8 mouse cellular contexts compared by ENCODE assay signal in the genomic region with DNA sequence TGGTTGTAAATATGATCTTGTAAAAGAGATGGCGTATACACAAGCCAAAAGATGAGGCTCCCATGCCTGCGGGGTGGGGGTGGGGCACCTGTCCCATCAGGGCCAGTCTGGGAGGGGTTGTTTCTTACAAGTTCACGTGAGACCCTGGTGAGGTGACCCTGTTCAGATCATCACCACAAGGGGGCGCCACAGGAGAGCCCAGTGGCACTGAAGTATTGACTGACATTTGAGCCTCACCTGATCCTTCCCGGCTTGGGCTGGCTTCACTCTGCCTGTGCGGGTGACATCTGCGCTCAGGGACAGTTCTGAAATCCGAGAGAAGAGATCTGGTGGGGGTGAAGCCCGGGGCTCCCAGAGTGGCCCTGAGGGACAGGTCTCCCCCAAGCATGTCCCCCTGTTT. TPM values are rescaled to one million over a fixed set of nuclear protein-coding genes. Genes with fewer than 3 reads are reported as not detected.
DNase-seq lines count a peak whose midpoint lies in the region; ATAC-seq lines count a peak whose summit lies in the region.

No protein-coding gene starts in this region.

- peak; percentile 78 for DNase-seq in CD4-positive, CD25-positive, alpha-beta regulatory T cell, adult 2 months (ENCODE audit: low read depth, low spot score)
- peak; percentile 60 for DNase-seq in midbrain, embryonic 14.5 days
- peak; percentile 41 to 43 for DNase-seq in cerebellum, postnatal 36 days
- DNase-seq in induced T-regulatory cell, adult 2 months (ENCODE audit: low read depth), result peak; percentile 74
- DNase-seq in lung, postnatal 25 days (ENCODE audit: low spot score), result peak; percentile 58
- peak; percentile 57 to 60 for DNase-seq in thymus, adult 18-20 months

- 14% methylated on average over 9 of the region's 9 CpGs for WGBS in midbrain, embryonic 14.5 days
- WGBS in midbrain, embryonic 13.5 days, result 18% methylated on average over 9 of the region's 9 CpGs

- no peak overlapping the region for H3K4me3 ChIP-seq in midbrain, embryonic 14.5 days (replicated peaks; ENCODE audit: low read depth, low read length)
- no peak overlapping the region for H3K4me3 ChIP-seq in midbrain, embryonic 13.5 days (replicated peaks)

- ATAC-seq in CD4-positive, CD25-positive, alpha-beta regulatory T cell, adult 4 months, result no peak
- no peak for ATAC-seq in midbrain, embryonic 14.5 days (ENCODE audit: low FRiP score, low TSS enrichment)
- no peak for ATAC-seq in midbrain, embryonic 13.5 days

- H3K9ac ChIP-seq in midbrain, embryonic 14.5 days (replicated peaks; ENCODE audit: low read length), result no peak overlapping the region
- H3K9ac ChIP-seq in midbrain, embryonic 13.5 days (replicated peaks), result no peak overlapping the region

- no peak overlapping the region for H3K27ac ChIP-seq in midbrain, embryonic 14.5 days (replicated peaks; ENCODE audit: low read depth, low read length)
- no peak overlapping the region for H3K27ac ChIP-seq in midbrain, embryonic 13.5 days

- H3K27me3 ChIP-seq in midbrain, embryonic 14.5 days (ENCODE audit: control insufficient read depth, insufficient read depth, low read length), result no peaks in the 10 kb centered on the region
- no peaks in the 10 kb centered on the region for H3K27me3 ChIP-seq in midbrain, embryonic 13.5 days

- 0 out of 2 replicates have a peak, but pooled peaks cover 2% of the 10 kb centered on the region for H3K4me1 ChIP-seq in midbrain, embryonic 14.5 days (ENCODE audit: control insufficient read depth, insufficient read depth, low read length)
- peaks cover 2% of the 10 kb centered on the region for H3K4me1 ChIP-seq in midbrain, embryonic 13.5 days (replicated peaks)

- no peaks in the 10 kb centered on the region for H3K9me3 ChIP-seq in midbrain, embryonic 14.5 days (ENCODE audit: control insufficient read depth, low read length)
- no peaks in the 10 kb centered on the region for H3K9me3 ChIP-seq in midbrain, embryonic 13.5 days

- H3K36me3 ChIP-seq in midbrain, embryonic 14.5 days (ENCODE audit: control insufficient read depth, insufficient read depth, low read length), result no peaks in the 10 kb centered on the region
- no peaks in the 10 kb centered on the region for H3K36me3 ChIP-seq in midbrain, embryonic 13.5 days

- no peak overlapping the region for H3K4me2 ChIP-seq in midbrain, embryonic 14.5 days (ENCODE audit: low read length)
- no peak overlapping the region for H3K4me2 ChIP-seq in midbrain, embryonic 13.5 days (replicated peaks)

RNA-seq across cellular contexts. Expression of a gene that starts 10.9 kb away (rescaled TPM):
- under 1 TPM; 0.30 to 0.85 TPM for polyA plus RNA-seq in CD4-positive, CD25-positive, alpha-beta regulatory T cell, adult 4 months (2017; shearing (Covaris generic))
- 0.12 and 0.18 TPM in 2 replicates for polyA plus RNA-seq in midbrain, embryonic 14.5 days (2014; fragmentation: Nextera tagmentation; extraction: Ambion mirVana)
- 0.19 TPM in 2 replicates for polyA plus RNA-seq in midbrain, embryonic 13.5 days (2015; fragmentation: Nextera tagmentation; extraction: Ambion mirVana)

RNA-seq across cellular contexts. Expression of a gene that starts 20.7 kb away (rescaled TPM):
- not detected for polyA plus RNA-seq in CD4-positive, CD25-positive, alpha-beta regulatory T cell, adult 4 months (2017; shearing (Covaris generic))
- not detected in 2 replicates for polyA plus RNA-seq in midbrain, embryonic 14.5 days (2014; fragmentation: Nextera tagmentation; extraction: Ambion mirVana)
- polyA plus RNA-seq in midbrain, embryonic 13.5 days (2015; fragmentation: Nextera tagmentation; extraction: Ambion mirVana), result 0.08 TPM in 1 of 2 replicates, not detected in the other

RNA-seq across cellular contexts. Expression of a gene that starts 47.3 kb away (rescaled TPM):
- under 1 TPM; 0.15 to 0.32 TPM for polyA plus RNA-seq in CD4-positive, CD25-positive, alpha-beta regulatory T cell, adult 4 months (2017; shearing (Covaris generic))
- polyA plus RNA-seq in midbrain, embryonic 14.5 days (2014; fragmentation: Nextera tagmentation; extraction: Ambion mirVana), result not detected in 2 replicates
- polyA plus RNA-seq in midbrain, embryonic 13.5 days (2015; fragmentation: Nextera tagmentation; extraction: Ambion mirVana), result 0.05 TPM in 1 of 2 replicates, not detected in the other
